Mouse (Mus musculus) stomach, embryonic 16.5 days (tissue): ENCODE data around the gene Ctsw. TPM values are rescaled to one million over a fixed set of nuclear protein-coding genes. Genes with fewer than 3 reads are reported as not detected.
A peak's percentile ranks its signal among the peaks of the same experiment; 100 is the strongest.

ENCODE experiments used
- ATAC-seq: fragments of 200-750 bp; cut with Nextera tagmentation; 2 replicates; pipeline ENCODE4 v1.8.0; 2017; ENCODE audit warnings: moderate number of reproducible peaks, moderate TSS enrichment; ENCODE audit not compliant: insufficient read depth, low FRiP score
- H3K27ac ChIP-seq: fragments of 300-500 bp; sonication (generic); 2 replicates; pipeline ENCODE4 v1.5.1; 2014; ENCODE audit warnings: low read length
- H3K27me3 ChIP-seq: fragments of 300-500 bp; sonication (generic); 2 replicates; pipeline ENCODE4 v1.6.1; 2014; ENCODE audit warnings: low read length, control low read depth, mixed read lengths; ENCODE audit not compliant: control insufficient read depth, insufficient read depth
- H3K36me3 ChIP-seq: fragments of 300-500 bp; sonication (generic); 2 replicates; pipeline ENCODE4 v1.6.1; 2014; ENCODE audit warnings: low read length; ENCODE audit not compliant: control insufficient read depth, insufficient read depth
- H3K4me1 ChIP-seq: fragments of 300-500 bp; sonication (generic); 2 replicates; pipeline ENCODE4 v1.6.1; 2014; ENCODE audit warnings: low read length, control low read depth, mixed read lengths; ENCODE audit not compliant: control insufficient read depth, insufficient read depth
- H3K4me2 ChIP-seq: fragments of 300-500 bp; sonication (generic); 2 replicates; pipeline ENCODE4 v1.6.1; 2014; ENCODE audit warnings: low read depth, low read length, mixed read lengths
- H3K4me3 ChIP-seq: fragments of 300-500 bp; sonication (generic); replicated peaks from 2 replicates; pipeline ENCODE4 v1.5.1; 2014; ENCODE audit warnings: mild to moderate bottlenecking, low read length
- H3K9ac ChIP-seq: fragments of 300-500 bp; sonication (generic); 2 replicates; pipeline ENCODE4 v1.6.1; 2014; ENCODE audit warnings: low read length
- H3K9me3 ChIP-seq: fragments of 300-500 bp; sonication (generic); replicated peaks from 2 replicates; pipeline ENCODE4 v1.6.1; 2016; ENCODE audit warnings: low read length, control low read depth; ENCODE audit not compliant: control insufficient read depth
- WGBS: fragments of 180-500 bp; shearing (Covaris S2); extraction: QIAGEN DNeasy Blood & Tissue Kit; methylation state at CpG from one replicate; pipeline ENCODE4 v1.1.7; 2014; 5-methylcytosine and 5-hydroxymethylcytosine counted together
- polyA plus RNA-seq: library from polyadenylated mRNA; unstranded; fragments of >200 nt; fragmentation: Nextera tagmentation; extraction: Ambion mirVana; gene quantifications from 2 replicates; pipeline ENCODE4 v1.2.1, GENCODE M21; 2015

The Ctsw gene
- polyA plus RNA-seq, 1 experiment from 2014 or later: 1.6 TPM

GRCm38 (mm10) chr19:5473720-5474119 lies 5.4 kb upstream of the Ctsw start, which contains the start of gene Efemp2:
Efemp2 (plus strand) TSS chr19:5473954.
- ATAC-seq: peak; percentile 86
- WGBS: under 1% methylated on average over 22 of the region's 22 CpGs
- H3K9me3 ChIP-seq: no peaks in the 10 kb centered on the region
- H3K4me2 ChIP-seq: peak within 1 kb of the TSS; percentile 84
- H3K27me3 ChIP-seq: no peaks in the 10 kb centered on the region
- H3K9ac ChIP-seq: peak within 1 kb of the TSS; percentile 80
- H3K36me3 ChIP-seq: no peaks in the 10 kb centered on the region
- H3K4me1 ChIP-seq: peaks cover 13% of the 10 kb centered on the region; the same call in 1 of the 2 replicates
- peak within 1 kb of the TSS; percentile 53 for H3K4me3 ChIP-seq
- H3K27ac ChIP-seq: peak within 1 kb of the TSS; percentile 69

DNA sequence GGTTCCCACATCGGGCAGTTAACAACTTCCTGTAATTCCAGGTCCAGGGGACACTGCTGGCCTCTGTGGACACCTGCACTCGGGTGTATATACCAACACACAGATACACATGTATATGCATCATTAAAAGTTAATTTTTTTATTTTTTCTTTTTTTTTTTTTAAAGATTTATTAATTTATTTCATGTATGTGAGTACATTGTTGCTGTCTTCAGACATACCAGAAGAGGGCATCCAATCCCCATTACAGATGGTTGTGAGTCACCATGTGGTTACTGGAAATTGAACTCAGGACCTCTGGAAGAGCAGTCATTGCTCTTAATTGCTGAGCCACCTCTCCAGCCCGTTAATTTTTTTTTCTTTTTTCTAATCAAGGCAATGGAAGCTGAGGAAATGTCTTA lies 4.5 kb upstream of the Ctsw start:
- Histone ChIP-seq H3K27ac (no peak overlapping the region), H3K4me1 (peaks cover 13% of the 10 kb centered on the region; the same call in 1 of the 2 replicates), H3K4me2 (no peak overlapping the region), H3K9ac (no peak overlapping the region), H3K9me3 (no peaks in the 10 kb centered on the region), H3K27me3 (no peaks in the 10 kb centered on the region), H3K36me3 (no peaks in the 10 kb centered on the region), H3K4me3 (no peak overlapping the region)
- ATAC-seq: no peak
- 74% methylated on average over 3 of the region's 3 CpGs for WGBS

- ATAC-seq: no peak
- H3K36me3 ChIP-seq: no peaks in the 10 kb centered on the region
- H3K27ac ChIP-seq: no peak overlapping the region
- H3K27me3 ChIP-seq: no peaks in the 10 kb centered on the region
- H3K9me3 ChIP-seq: no peaks in the 10 kb centered on the region
- no peak overlapping the region for H3K4me2 ChIP-seq
- H3K9ac ChIP-seq: no peak overlapping the region
- WGBS: 45% methylated on average over 5 of the region's 5 CpGs
- H3K4me3 ChIP-seq: no peak overlapping the region
- H3K4me1 ChIP-seq: peaks cover 13% of the 10 kb centered on the region; the same call in 1 of the 2 replicates
These were observed 3.5 kb upstream of the Ctsw start for GRCm38 (mm10) chr19:5471846-5472245.

DNA sequence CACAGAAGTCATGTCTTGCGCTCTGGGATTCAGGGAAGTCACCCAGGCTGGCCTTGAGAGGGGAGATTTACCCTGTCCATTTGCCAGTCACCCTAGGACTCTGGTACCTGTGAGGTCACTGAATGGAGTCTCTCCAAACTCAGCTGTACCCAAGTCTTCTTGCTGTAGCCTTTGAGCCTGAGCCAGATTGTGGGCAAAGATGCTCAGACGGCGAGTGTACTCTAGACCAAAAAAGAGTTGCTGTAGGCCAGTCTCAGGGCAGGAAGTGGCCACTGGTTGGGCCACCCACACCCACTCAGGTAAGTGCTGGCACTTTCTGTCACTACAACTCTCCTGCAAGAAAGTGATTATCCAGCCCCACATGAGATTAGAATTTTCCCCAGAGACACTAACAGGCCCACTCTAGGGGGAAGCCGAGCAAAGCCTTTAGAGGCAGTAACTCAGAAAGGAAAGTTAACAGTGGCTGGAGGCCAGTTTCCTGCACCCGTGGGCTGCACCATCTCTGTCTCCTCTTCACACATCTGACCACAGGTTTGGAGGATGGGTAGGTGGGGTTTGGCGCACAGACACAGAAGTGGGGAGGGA lies 1.3 kb downstream of the Ctsw start:
- H3K36me3 ChIP-seq: peaks cover 24% of the 10 kb centered on the region
- H3K4me2 ChIP-seq: no peak overlapping the region
- H3K27ac ChIP-seq: no peak overlapping the region
- ATAC-seq: no peak
- 88% methylated on average over 6 of the region's 6 CpGs for WGBS
- H3K27me3 ChIP-seq: no peaks in the 10 kb centered on the region
- H3K9me3 ChIP-seq: no peaks in the 10 kb centered on the region
- H3K4me3 ChIP-seq: no peak overlapping the region
- no peak overlapping the region for H3K9ac ChIP-seq
- H3K4me1 ChIP-seq: peaks cover 6% of the 10 kb centered on the region

DNA sequence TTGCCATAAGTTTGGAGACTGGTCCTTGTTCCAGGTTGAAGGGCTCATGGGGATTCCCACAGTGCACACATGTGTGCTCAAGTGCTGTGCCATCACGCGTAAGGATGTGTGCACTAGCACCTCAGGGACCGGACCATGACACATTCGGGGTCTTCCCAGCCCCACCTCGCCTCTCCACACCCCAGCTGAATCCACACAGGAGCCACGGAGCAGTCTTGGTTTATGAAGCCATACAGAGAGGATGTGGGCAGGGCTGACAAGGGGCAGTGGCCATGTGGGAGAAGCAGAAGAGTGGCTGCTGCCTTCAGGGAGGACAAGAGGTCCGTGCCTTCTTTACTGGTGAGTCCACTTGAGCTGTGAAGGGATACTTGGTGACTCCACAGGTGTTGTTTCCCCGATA lies 3.3 kb downstream of the Ctsw start:
- Histone ChIP-seq H3K27me3 (no peaks in the 10 kb centered on the region), H3K9ac (no peak overlapping the region), H3K4me3 (no peak overlapping the region), H3K4me2 (no peak overlapping the region), H3K4me1 (peaks cover 14% of the 10 kb centered on the region), H3K9me3 (no peaks in the 10 kb centered on the region), H3K27ac (no peak overlapping the region), H3K36me3 (peaks cover 29% of the 10 kb centered on the region)
- ATAC-seq: no peak
- WGBS: 94% methylated on average over 8 of the region's 8 CpGs

- H3K4me1 ChIP-seq: peaks cover 17% of the 10 kb centered on the region
- H3K9me3 ChIP-seq: no peaks in the 10 kb centered on the region
- 35% methylated on average over 15 of the region's 15 CpGs for WGBS
- no peaks in the 10 kb centered on the region for H3K27me3 ChIP-seq
- H3K9ac ChIP-seq: peak overlapping the region; percentile 55
- peak; percentile 15; the same call in 1 of the 2 replicates for ATAC-seq
- H3K36me3 ChIP-seq: peaks cover 29% of the 10 kb centered on the region
- H3K4me2 ChIP-seq: peak overlapping the region; percentile 46
- H3K4me3 ChIP-seq: peak overlapping the region; percentile 25
- peak overlapping the region; percentile 14; the same call in 1 of the 2 replicates for H3K27ac ChIP-seq
These were observed 4.3 kb downstream of the Ctsw start for GRCm38 (mm10) chr19:5463791-5464562.

DNA sequence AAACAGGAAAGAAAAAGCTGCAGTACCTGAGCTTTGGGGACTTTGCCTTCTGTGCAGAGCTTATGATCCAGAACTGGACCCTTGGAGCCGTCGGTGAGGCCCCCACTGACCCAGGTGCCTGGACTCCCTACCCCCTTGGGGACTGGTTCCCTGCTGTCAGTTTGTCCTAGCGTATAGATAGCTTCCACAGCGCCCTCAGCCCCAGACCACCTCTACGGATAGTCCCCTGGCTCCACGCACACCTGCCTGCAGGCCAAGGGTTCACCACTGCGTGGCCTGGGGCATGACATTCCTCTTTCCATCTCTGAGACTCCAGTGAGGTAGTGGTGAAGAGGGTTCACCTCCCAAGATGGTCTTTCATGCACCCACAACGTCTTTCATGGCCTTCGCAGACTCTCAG lies 5.1 kb downstream of the Ctsw start:
- ATAC-seq: no peak
- no peak overlapping the region for H3K4me2 ChIP-seq
- H3K4me3 ChIP-seq: no peak overlapping the region
- H3K27ac ChIP-seq: no peak overlapping the region
- H3K9me3 ChIP-seq: no peaks in the 10 kb centered on the region
- 88% methylated on average over 9 of the region's 9 CpGs for WGBS
- no peaks in the 10 kb centered on the region for H3K27me3 ChIP-seq
- H3K4me1 ChIP-seq: peaks cover 19% of the 10 kb centered on the region
- peaks cover 29% of the 10 kb centered on the region for H3K36me3 ChIP-seq
- H3K9ac ChIP-seq: no peak overlapping the region

GRCm38 (mm10) chr19:5461411-5461810 lies 6.9 kb downstream of the Ctsw start:
- Histone ChIP-seq H3K4me2 (peak overlapping the region; percentile 90), H3K9ac (peak overlapping the region; percentile 82), H3K4me3 (peak overlapping the region; percentile 76), H3K4me1 (peaks cover 26% of the 10 kb centered on the region), H3K27ac (no peak overlapping the region), H3K36me3 (peaks cover 29% of the 10 kb centered on the region), H3K27me3 (no peaks in the 10 kb centered on the region), H3K9me3 (no peaks in the 10 kb centered on the region)
- no peak for ATAC-seq
- 88% methylated on average over 6 of the region's 6 CpGs for WGBS

DNA sequence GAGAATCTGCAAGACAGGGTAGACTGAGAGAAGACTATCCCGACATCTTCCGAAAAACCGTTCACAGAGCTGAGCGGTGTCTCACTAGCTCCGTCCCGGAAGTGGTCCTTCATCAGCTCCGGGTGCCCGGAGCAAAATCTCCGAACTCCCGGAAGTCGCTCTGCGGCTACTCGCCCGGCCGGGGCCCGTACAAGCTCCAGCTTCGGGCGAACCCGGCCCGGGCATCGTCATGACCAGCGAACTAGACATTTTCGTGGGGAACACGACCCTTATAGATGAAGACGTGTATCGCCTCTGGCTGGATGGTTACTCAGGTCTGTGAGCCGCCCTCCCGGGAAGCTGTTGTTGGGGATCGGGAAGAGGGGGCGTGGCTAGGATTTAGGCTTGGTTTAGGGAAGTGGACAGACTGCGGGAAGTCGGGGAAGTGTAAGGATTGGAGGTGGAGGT lies 7.8 kb downstream of the Ctsw start, which contains the start of gene Fibp:
Fibp (plus strand) TSS at position 151 of the 447 bp plus-strand sequence.
- under 1% methylated on average over 32 of the region's 32 CpGs for WGBS
- H3K9me3 ChIP-seq: no peaks in the 10 kb centered on the region
- H3K9ac ChIP-seq: peak within 1 kb of the TSS; percentile 82
- ATAC-seq: peak; percentile 59
- peaks cover 35% of the 10 kb centered on the region for H3K4me1 ChIP-seq
- 0 out of 2 replicates have a peak within 1 kb of the TSS, but pooled peaks have one; percentile 65 for H3K27ac ChIP-seq
- H3K27me3 ChIP-seq: no peaks in the 10 kb centered on the region
- peak within 1 kb of the TSS; percentile 90 for H3K4me2 ChIP-seq
- H3K36me3 ChIP-seq: peaks cover 25% of the 10 kb centered on the region
- peak within 1 kb of the TSS; percentile 76 for H3K4me3 ChIP-seq
